Mouse (Mus musculus) lung, adult 2 months (tissue): ENCODE measurements at regions not wholly inside any gene's neighbourhood (a gene's known extent, or its start where the extent isn't known, plus 50 kb on each side); places are given as distances from the start of the nearest gene placed in this dataset.

Experiments used
- DNase-seq: peaks from one replicate; pipeline ENCODE4 v3.0.0; 2022
- H3K4me1 ChIP-seq: fragments of 200-500 bp; 2 replicates; pipeline ENCODE4 v1.6.1; 2011; ENCODE audit warnings: low read length; ENCODE audit not compliant: control insufficient read depth, insufficient read depth
- H3K4me3 ChIP-seq: fragments of 200-500 bp; replicated peaks from 2 replicates; pipeline ENCODE3; 2011; ENCODE audit warnings: low read depth, mild to moderate bottlenecking, control low read depth, low read length; ENCODE audit errors: extremely low read depth
- CTCF ChIP-seq: fragments of 200-500 bp; IDR thresholded peaks from 2 replicates; pipeline ENCODE4 v1.5.1; 2011; ENCODE audit warnings: mild to moderate bottlenecking, low read length, control low read depth; ENCODE audit not compliant: insufficient read depth
- POLR2A ChIP-seq: fragments of 200-500 bp; IDR thresholded peaks from 2 replicates; pipeline ENCODE4 v1.6.1; 2011; ENCODE audit warnings: low read depth, mild to moderate bottlenecking, control low read depth, low read length, borderline replicate concordance; ENCODE audit errors: extremely low read depth
- WGBS: fragments of 180-500 bp; shearing (Covaris S2); methylation state at CpG from one replicate; pipeline ENCODE4 v1.1.7; 2018; 5-methylcytosine and 5-hydroxymethylcytosine counted together

GRCm38 (mm10) chr1:55848806-55849205 lies 443.1 kb downstream of the Plcl1 start:
- no peaks in the 10 kb centered on the region for H3K4me1 ChIP-seq
- DNase-seq = no peak
- no peak overlapping the region for H3K4me3 ChIP-seq
- WGBS = 81% methylated on average over 3 of the region's 3 CpGs
- no peak for TF ChIP-seq CTCF
- no peak for TF ChIP-seq POLR2A

GRCm38 (mm10) chr1:55852354-55852753 lies 446.6 kb downstream of the Plcl1 start:
- Histone ChIP-seq H3K4me3 (no peak overlapping the region), H3K4me1 (no peaks in the 10 kb centered on the region)
- no peak for TF ChIP-seq CTCF
- no peak for TF ChIP-seq POLR2A
- no peak for DNase-seq

GRCm38 (mm10) chr1:55859113-55859512 lies 453.4 kb downstream of the Plcl1 start:
- TF ChIP-seq POLR2A (no peak), CTCF (no peak)
- 85% methylated on average over 3 of the region's 3 CpGs for WGBS
- Histone ChIP-seq H3K4me3 (no peak overlapping the region), H3K4me1 (no peaks in the 10 kb centered on the region)
- DNase-seq = no peak

- H3K4me1 ChIP-seq = no peaks in the 10 kb centered on the region
- 65% methylated on average over 3 of the region's 3 CpGs for WGBS
- no peak for DNase-seq
- H3K4me3 ChIP-seq = no peak overlapping the region
- TF ChIP-seq CTCF = no peak
- TF ChIP-seq POLR2A = no peak
Observed at GRCm38 (mm10) chr1:55863113-55863512, 457.4 kb downstream of the Plcl1 start.

GRCm38 (mm10) chr1:55865274-55865673 lies 459.6 kb downstream of the Plcl1 start:
- no peaks in the 10 kb centered on the region for H3K4me1 ChIP-seq
- no peak for DNase-seq
- 44% methylated on average over 4 of the region's 4 CpGs for WGBS
- TF ChIP-seq POLR2A (no peak), CTCF (no peak)
- no peak overlapping the region for H3K4me3 ChIP-seq

- H3K4me3 ChIP-seq = no peak overlapping the region
- no peak for TF ChIP-seq POLR2A
- TF ChIP-seq CTCF = no peak
- DNase-seq = no peak
- H3K4me1 ChIP-seq = no peaks in the 10 kb centered on the region
Observed at GRCm38 (mm10) chr1:55866677-55867076, 461.0 kb downstream of the Plcl1 start.

GRCm38 (mm10) chr1:55873583-55873982 lies 467.9 kb downstream of the Plcl1 start:
- 88% methylated on average over 4 of the region's 4 CpGs for WGBS
- H3K4me3 ChIP-seq = no peak overlapping the region
- H3K4me1 ChIP-seq = no peaks in the 10 kb centered on the region
- TF ChIP-seq CTCF (no peak), POLR2A (no peak)
- no peak for DNase-seq

- no peak overlapping the region for H3K4me3 ChIP-seq
- DNase-seq = peak; percentile 33
- 11% methylated on average over 7 of the region's 7 CpGs for WGBS
- H3K4me1 ChIP-seq = no peaks in the 10 kb centered on the region
- TF ChIP-seq POLR2A (no peak), CTCF (peak; percentile 88)
Observed at GRCm38 (mm10) chr1:55874143-55874867, 468.6 kb downstream of the Plcl1 start.

GRCm38 (mm10) chr1:55874868-55875144 lies 469.1 kb downstream of the Plcl1 start:
- 71% methylated on average over 4 of the region's 4 CpGs for WGBS
- DNase-seq = no peak
- H3K4me1 ChIP-seq = no peaks in the 10 kb centered on the region
- TF ChIP-seq POLR2A (no peak), CTCF (peak; percentile 17; the same call in 1 of the 2 replicates)
- no peak overlapping the region for H3K4me3 ChIP-seq

- no peaks in the 10 kb centered on the region for H3K4me1 ChIP-seq
- TF ChIP-seq CTCF (no peak), POLR2A (no peak)
- no peak for DNase-seq
- no peak overlapping the region for H3K4me3 ChIP-seq
Observed at GRCm38 (mm10) chr1:55884576-55884975, 478.9 kb downstream of the Plcl1 start.
